Mouse (Mus musculus) megakaryocyte progenitor cell, adult 5-6 weeks (primary cell): ENCODE data around the gene Mknk1. TPM values are rescaled to one million over a fixed set of nuclear protein-coding genes. Genes with fewer than 3 reads are reported as not detected.
A peak's percentile ranks its signal among the peaks of the same experiment; 100 is the strongest.

ENCODE experiments used
- ATAC-seq: replicated peaks from 2 replicates; pipeline ENCODE4 v1.8.0; 2016; ENCODE audit warnings: mild to moderate bottlenecking, moderate TSS enrichment, inconsistent platforms; ENCODE audit not compliant: poor library complexity
- total RNA-seq, 2 experiments: library from RNA; stranded (forward) in 1 of 2; stranded (reverse) in 1 of 2; fragments of 157-497, 149-512 nt in 1 of 2; fragments of 200-1000 nt in 1 of 2; gene quantifications; 2 replicates each; pipeline versions ENCODE4 v1.2.3 to v1.2.4; 2015 to 2017

Gene Mknk1
- total RNA-seq (2015) (13.3 and 16.9 TPM in 2 replicates), total RNA-seq (2017) (48.3 and 55.5 TPM in 2 replicates)

DNA sequence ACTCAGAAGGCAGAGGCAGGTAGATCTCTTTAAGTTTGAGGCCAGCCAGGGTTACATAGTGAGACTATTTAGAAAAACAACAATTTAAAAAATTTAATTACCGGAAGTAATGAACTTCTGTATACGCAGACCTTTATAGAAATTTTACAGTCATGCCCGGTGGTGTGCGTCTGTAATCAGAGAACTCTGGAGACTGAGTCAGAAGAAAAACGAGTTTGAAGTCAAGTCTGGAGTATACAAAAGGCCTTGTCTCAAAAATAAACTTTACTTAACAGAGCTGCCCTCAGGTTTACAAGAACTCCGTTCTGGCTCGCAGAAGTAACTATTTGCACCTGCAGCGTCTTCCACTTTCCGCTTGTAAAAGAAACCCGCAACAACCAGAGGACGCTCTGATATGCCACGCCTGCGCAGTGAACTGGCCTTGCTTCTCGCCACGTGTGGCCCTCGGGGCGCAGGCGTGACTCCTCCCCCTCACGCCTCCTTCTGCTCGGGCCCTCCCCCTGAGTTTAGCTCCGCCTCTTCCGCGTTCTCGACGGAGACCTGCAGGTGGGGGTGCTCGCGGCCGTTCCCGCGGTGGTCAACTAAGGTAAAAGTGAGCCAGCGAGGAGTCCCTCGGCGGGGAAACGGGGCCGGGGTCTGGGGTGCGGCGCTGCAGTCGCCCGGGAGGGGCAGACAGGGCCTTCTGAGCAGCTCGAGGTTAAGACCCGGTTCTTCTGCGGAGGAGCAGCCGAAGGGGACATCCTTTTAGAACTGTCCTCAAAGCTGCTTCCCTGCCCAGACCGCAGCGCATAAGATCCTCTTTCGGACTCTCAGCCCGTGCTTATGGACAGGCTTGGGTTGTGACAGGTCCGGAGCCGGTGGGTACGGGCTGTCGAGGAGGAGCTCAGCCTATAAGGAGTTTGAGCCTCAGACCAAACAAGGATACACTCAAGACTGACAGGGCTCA is at the start of gene Mknk1:
Gene Mknk1, plus strand, starts transcription at position 503 of the 946 bp plus-strand sequence.
- peak; percentile 90 for ATAC-seq

DNA sequence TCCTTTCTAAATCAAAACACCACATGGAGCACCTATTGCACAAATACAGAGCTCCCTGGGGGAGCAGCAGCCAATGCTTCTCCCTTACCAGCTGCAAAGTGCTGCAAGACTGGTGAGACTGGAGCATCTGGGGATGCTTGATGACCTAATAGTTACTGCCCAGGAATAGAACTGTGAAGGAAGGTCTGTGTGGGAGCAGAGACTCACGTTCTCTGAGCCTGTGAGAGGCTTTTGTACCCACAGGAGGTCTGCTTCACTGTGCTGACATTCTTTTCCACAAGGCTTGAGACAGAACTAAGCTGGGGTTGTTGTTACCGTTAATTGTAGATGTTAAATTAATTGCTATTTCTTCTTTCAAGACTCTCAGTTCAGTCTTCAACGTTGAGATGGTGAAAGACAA is 48.1 kb upstream of the Mknk1 start:
- ATAC-seq = no peak

GRCm38 (mm10) chr4:115795360-115795759 is 43.6 kb upstream of the Mknk1 start:
- no peak for ATAC-seq

DNA sequence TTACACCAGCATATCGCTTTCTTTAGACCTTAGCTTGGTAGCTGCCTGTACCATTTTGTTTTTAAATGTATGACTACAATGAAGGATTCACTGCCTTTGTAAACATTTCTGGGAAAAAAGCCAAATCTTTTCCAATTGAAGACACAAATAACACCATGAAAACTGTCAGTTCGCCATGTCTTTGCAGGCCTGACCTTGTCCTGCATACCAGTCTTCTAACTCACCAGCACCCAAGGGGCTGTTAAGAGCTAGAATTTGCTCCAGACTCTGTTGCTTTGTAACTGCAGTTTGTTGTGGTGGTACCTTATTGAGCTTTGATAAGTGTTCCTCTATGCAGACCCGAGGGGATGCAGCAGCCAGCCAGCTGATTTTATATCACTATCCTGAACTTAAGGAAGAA is 39.0 kb upstream of the Mknk1 start:
- ATAC-seq = no peak

DNA sequence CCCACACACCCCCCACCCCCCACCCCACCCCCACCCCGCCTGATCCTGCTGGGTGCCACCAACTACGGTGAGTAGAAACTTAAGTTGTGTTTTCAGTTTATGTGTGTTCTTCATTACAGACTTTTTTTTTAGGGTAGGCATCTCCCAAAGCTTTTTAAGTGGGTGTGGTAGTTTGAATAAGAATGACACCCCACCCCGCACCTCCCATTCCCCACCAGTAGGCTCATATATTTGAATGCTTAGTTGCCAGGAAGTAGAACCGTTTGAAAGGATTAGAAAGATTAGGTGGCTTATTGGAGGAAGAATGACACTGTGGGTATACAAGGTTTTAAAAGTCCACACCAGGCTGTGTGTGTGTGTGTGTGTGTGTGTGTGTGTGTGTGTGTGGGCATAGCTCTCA is 26.7 kb upstream of the Mknk1 start:
- no peak for ATAC-seq

DNA sequence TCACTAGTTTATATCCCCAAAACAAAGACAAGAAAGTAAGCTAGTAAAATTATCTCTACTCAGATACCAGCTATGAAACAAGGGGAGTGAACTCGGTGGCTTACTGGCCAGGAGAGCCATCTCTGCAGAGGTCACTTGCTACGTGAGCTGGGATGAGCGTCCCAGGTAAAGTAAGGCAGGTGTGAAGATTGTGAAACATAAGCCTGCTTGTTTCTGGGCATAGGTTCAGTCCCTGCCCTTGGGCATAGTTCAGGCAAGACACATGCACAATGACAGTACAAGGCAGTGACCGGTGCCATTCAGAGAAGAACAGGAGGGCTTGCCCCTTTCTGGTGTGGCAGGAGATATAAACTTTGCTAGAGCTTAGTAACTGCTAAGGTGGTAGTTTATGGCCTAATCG is 23.4 kb upstream of the Mknk1 start:
- no peak for ATAC-seq

DNA sequence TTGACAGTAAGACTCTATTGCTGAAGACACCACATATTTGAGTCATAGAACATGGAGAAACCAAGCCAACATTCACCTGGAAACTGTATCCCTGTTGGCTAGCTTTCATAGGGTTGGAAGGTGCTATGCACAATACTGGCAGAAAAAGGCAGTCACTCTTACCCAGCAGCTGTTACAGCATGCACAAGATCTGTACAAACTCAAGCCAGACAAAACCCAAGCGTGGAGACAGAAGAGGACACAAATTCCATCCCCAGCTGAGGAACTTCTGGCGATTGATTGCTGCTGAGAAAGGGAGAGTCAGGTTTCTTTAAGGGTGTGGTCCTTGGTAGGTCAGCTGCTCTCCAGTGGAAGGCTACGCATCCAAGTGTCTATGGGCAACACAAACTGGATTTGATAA is 18.8 kb upstream of the Mknk1 start:
- ATAC-seq = no peak

GRCm38 (mm10) chr4:115820944-115821343 is 18.1 kb upstream of the Mknk1 start:
- ATAC-seq = no peak

GRCm38 (mm10) chr4:115821431-115821830 is 17.6 kb upstream of the Mknk1 start:
- ATAC-seq = no peak

DNA sequence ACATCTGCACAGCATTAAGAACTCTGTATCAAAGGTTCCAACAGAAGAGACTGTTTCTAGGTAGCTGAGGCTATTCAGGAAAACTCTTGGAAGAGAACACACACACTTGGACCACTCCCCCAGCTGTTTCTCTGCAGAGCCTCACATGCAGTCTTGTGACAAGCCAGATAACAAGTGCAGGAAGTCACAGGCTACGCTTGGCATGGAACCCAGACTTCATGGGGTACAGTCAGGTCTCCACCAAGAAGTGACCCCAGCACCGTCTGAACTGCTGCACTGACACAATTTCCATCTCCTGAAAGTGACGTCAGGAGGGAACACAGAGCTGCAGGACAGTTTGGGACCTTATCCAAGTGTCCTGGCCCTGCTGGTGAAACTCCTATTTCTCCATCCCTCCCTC is 17.1 kb upstream of the Mknk1 start:
- peak; percentile 24 for ATAC-seq

DNA sequence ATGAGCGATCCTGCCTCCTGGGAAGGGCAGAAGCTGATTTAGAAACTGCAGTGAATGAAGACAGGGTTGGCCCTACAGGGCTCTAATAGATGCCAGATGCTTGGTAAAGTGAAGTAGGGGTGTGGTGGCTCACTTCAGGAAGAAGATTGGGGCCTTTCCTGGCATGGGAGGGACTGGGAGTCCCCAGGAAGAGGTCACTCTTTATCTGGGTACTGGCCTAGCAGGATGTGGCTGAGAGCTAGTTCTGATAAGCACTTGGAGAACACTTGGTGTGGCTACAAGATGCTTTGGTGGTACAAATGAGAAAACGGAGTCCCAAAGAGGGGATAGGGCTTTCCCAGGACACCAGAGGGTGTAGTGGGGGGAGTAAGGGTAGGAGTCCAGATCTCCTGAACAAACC is 14.8 kb upstream of the Mknk1 start:
- no peak for ATAC-seq

DNA sequence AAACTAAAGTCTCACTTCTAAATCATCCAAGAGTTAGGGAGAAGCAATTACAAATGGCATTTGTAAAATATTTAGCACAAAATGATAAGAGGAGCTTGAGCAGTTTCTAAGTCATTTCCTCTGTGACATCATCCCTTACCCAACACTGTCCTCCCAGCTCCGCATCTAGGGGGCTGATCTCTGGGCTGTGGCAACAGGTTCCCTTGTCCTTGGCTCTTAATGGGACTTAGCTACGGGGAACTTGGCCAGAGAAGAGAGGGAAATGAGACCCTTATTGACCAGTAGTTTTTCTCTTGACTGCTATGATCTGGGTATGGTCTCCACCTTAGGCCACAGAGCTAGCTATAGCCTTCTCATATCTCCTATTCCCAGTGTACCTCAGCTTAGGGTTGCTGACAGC is 13.7 kb upstream of the Mknk1 start:
- peak; percentile 47 for ATAC-seq

- ATAC-seq = no peak
These were observed 11.9 kb upstream of the Mknk1 start for GRCm38 (mm10) chr4:115827066-115827465.

DNA sequence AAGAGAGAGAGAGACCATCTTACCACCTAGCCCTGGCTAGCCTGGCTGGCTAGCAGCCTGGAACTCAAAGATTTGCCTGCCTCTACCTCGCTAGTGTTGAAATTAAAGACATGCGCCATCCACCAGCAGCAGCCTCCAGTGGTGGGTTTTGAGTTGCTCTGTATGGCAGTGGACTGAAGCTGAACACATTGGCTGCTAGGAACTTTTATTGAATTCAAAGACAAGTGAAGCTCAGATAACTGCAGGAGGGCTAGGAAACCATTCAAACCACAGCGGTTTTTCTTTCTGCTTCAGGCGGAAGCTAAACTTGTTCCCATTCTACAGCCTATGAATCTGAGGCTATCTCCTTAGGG is 11.5 kb upstream of the Mknk1 start:
- ATAC-seq = peak; percentile 4; the same call in 1 of the 2 replicates

DNA sequence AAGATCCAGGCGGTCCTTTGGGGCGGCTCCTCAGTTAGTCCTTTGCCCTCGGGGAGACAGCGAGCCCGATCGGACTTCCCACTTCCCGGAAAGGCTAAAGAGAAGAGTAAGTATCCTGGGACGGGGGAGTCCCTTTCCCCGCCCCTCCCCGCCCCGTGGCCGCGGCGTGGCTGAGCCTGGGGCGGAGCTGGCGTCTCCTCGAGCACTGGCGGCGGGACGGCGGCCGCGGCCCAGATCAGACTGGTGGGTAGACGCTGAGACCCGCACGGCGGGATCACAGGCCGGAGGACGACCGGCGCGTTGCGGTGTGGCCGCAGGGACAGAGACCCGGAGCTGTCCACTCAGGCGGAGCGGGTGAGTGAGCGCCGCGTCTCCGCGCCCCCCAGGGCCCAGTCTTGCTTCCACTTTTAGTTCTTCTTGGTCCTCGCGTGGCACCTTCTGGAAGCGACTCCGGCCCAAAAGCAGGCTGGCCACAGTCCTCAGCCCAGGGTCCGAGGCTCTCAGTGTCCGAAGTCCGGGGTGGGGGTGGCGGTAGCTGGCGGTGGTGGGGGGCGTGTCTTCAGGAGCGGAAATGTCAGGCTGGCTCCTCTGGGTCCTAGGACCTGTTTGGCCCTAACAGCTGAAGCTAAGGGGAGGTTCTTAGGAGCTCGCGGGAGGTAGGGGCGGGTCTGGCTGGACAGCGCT is 11.0 kb upstream of the Mknk1 start, which contains the start of gene Mob3c:
Gene Mob3c, plus strand, starts transcription at position 205 of the 684 bp plus-strand sequence.
- ATAC-seq = peak; percentile 74

DNA sequence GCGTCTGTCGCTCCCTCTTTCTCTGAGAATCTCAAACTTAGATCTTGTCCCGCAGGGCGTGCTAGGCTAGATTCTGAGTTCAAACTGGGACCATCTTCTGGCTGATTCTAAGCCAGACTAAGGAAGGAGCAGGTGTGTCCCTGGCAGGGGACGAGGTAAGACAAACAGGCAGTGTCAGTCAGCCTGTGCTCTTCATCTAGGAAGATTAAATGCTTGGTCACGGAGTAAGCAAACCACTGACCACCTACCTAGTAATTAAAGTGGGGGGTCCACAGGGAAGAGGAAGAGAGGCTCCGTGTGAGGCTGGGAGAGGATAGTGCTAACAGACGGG is 10.5 kb upstream of the Mknk1 start:
- no peak for ATAC-seq

GRCm38 (mm10) chr4:115830491-115830890 is 8.5 kb upstream of the Mknk1 start:
- no peak for ATAC-seq

GRCm38 (mm10) chr4:115831221-115831620 is 7.8 kb upstream of the Mknk1 start:
- ATAC-seq = no peak

DNA sequence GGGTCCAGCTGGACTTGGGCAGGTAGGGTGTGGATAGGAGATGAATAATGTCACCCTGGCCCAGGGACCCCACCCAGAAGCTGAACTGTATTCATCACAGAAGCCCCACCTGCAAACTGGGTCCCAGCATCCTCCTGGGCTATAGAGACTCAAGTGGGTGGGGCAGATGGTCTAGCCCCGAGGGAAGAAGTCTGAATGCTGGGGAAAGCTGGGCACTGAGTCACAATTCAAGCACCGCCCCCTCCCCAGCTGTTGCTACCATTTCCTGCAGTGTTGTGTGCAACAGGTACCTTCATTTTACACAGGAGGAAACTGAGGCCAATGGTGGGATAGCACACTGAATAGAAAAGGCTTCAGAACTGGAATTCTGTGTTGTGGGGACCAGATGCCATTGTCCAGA is 7.0 kb upstream of the Mknk1 start:
- no peak for ATAC-seq

- 0 out of 2 replicates have a peak, but pooled peaks have one; percentile 17 for ATAC-seq
These were observed 3.4 kb upstream of the Mknk1 start for GRCm38 (mm10) chr4:115835576-115835975.

- ATAC-seq = peak; percentile 39
These were observed 802 bp upstream of the Mknk1 start for GRCm38 (mm10) chr4:115838196-115838595.

DNA sequence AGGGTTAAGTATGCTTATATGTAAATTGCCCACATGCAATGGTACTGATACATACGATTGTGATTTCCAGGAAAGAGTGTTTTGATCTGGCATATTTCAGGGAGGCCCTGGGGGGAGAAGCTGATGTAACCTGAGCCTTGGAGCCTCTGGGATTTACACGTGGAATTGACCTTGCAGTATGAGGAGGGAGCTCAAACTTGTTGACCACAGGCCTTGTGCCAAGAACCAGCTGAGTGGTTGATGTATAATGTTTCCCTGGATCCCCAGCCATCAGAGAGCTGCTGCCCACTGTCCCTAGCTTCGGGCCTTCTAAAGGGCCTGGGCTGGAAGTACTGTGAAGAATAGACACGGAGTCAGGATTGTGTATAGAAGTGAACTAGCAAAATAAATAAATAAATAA is 958 bp downstream of the Mknk1 start:
- no peak for ATAC-seq
